27 mouse cellular contexts compared by ENCODE assay signal in genomic region chr9:106955486-106955885, GRCm38 (mm10).
"Had no signal": no experiment of that assay in that cellular context is flagged by ENCODE, and none has a peak within 500 bp of the region (broad histone marks: within the 10 kb centered on the region; RNA-seq: fewer than 3 reads in every experiment).

No protein-coding gene starts in this region.

- H3K4me2 ChIP-seq: heart, embryonic 12.5 days; hindbrain, embryonic 12.5 days; hindbrain, embryonic 14.5 days; intestine, embryonic 15.5 days; kidney, embryonic 15.5 days; limb, embryonic 13.5 days; limb, embryonic 15.5 days; liver, embryonic 12.5 days had no signal

- H3K9ac ChIP-seq: heart, embryonic 12.5 days; hindbrain, embryonic 12.5 days; hindbrain, embryonic 14.5 days; intestine, embryonic 15.5 days; kidney, embryonic 15.5 days; limb, embryonic 13.5 days; limb, embryonic 15.5 days; liver, embryonic 12.5 days; liver, embryonic 14.5 days had no signal

- H3K4me3 ChIP-seq: gastrocnemius, adult 2 months; heart, embryonic 10.5 days; heart, embryonic 12.5 days; hindbrain, embryonic 10.5 days; hindbrain, embryonic 12.5 days; intestine, embryonic 15.5 days; kidney, embryonic 15.5 days; limb, embryonic 13.5 days; limb, embryonic 15.5 days; liver, embryonic 12.5 days had no signal

- H3K27me3 ChIP-seq: heart, embryonic 12.5 days; hindbrain, embryonic 12.5 days; intestine, embryonic 15.5 days; kidney, embryonic 15.5 days; limb, embryonic 13.5 days; limb, embryonic 15.5 days; liver, embryonic 12.5 days had no signal

- H3K27ac ChIP-seq: gastrocnemius, adult 2 months; heart, embryonic 10.5 days; hindbrain, embryonic 10.5 days; hindbrain, embryonic 12.5 days; hindbrain, embryonic 14.5 days; intestine, embryonic 15.5 days; kidney, embryonic 15.5 days; kidney, postnatal 0 days; limb, embryonic 13.5 days; limb, embryonic 15.5 days; liver, embryonic 12.5 days; liver, embryonic 14.5 days had no signal

- DNase-seq: gastrocnemius, adult 2 months; gastrocnemius, postnatal 10 days; gastrocnemius, postnatal 25 days; heart, adult 18-20 months; heart, postnatal 10 days; heart, postnatal 4 days; kidney, adult 11 months; kidney, adult 2 months; kidney, adult 9 months; kidney, postnatal 14 days; kidney, postnatal 36 days; layer of hippocampus, postnatal 36 days; left cerebral cortex, postnatal 4 days had no signal

- ATAC-seq: hindbrain, embryonic 16.5 days; inflammation-experienced regulatory T-cells, adult 6 months; intestine, embryonic 15.5 days; liver, embryonic 12.5 days had no signal

- H3K36me3 ChIP-seq: heart, embryonic 10.5 days; heart, embryonic 12.5 days; hindbrain, embryonic 10.5 days; intestine, embryonic 15.5 days; kidney, embryonic 15.5 days; limb, embryonic 13.5 days; limb, embryonic 15.5 days; liver, embryonic 12.5 days had no signal

- H3K9me3 ChIP-seq: heart, embryonic 10.5 days; heart, embryonic 12.5 days; hindbrain, embryonic 10.5 days; hindbrain, embryonic 12.5 days; intestine, embryonic 15.5 days; kidney, embryonic 15.5 days; limb, embryonic 13.5 days; limb, embryonic 15.5 days; liver, embryonic 12.5 days had no signal

- H3K4me1 ChIP-seq: heart, embryonic 10.5 days; heart, embryonic 12.5 days; hindbrain, embryonic 10.5 days; hindbrain, embryonic 12.5 days; intestine, embryonic 15.5 days; kidney, embryonic 15.5 days; limb, embryonic 13.5 days; limb, embryonic 15.5 days; liver, embryonic 12.5 days had no signal
